ENCODE assay signal across 15 mouse cellular contexts in the genomic region with DNA sequence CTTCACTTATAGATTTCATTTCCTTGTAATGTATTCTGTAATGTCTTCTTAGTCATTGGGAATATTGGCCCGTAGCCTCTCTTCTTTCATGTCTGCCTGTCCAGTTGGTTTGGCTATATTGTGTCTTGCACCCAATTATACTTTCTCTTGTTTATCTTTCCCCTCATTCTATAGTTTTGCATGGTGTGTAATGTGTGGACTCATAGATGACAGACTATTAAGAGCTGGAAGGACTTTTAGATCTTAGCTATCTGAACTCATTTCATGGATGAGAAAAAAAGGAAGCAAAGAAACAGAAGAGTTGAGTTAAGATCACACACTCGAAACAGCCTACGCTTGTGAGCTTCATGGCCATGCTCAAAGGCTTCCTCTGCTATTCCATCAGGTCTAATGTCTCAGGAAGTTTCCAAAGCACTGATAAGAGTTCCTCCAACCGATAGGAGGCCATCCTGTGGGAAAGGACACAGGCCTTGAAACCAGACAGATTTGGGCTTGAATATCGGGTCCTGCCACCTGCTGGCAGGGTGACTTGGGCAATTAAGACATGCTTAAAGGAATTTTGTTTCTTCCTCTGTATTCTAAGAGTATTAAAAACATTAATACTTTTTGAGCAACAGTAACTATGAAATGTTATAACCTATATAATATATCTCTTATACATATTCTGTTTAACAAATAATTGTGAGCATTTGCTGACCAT.
DNase-seq lines count a peak whose midpoint lies in the region; ATAC-seq and TF ChIP-seq lines count a peak whose summit lies in the region.
"Had no signal": no experiment of that assay in that cellular context is flagged by ENCODE, and none has a peak within 500 bp of the region (broad histone marks: within the 10 kb centered on the region; RNA-seq: fewer than 3 reads in every experiment).

No protein-coding gene starts in this region.

- no peak overlapping the region for H3K4me2 ChIP-seq in CH12.LX (ENCODE audit: insufficient read depth, low read depth, poor library complexity, severe bottlenecking)
- no peak overlapping the region for H3K4me2 ChIP-seq in intestine, postnatal 0 days (replicated peaks; ENCODE audit: low read depth)
- no peak overlapping the region for H3K4me2 ChIP-seq in hindbrain, embryonic 12.5 days (replicated peaks)
- H3K4me2 ChIP-seq: heart, embryonic 11.5 days; liver, embryonic 15.5 days; neural tube, embryonic 13.5 days had no signal

- CTCF ChIA-PET in Patski (lab: Charles Lee), result no interaction called here

- H3K27me3 ChIP-seq in CH12.LX (replicated peaks) (no peaks in the 10 kb centered on the region), Patski (no peaks in the 10 kb centered on the region)
- H3K27me3 ChIP-seq in intestine, postnatal 0 days (replicated peaks; ENCODE audit: control insufficient read depth, insufficient read depth, low read length), result no peaks in the 10 kb centered on the region
- H3K27me3 ChIP-seq in hindbrain, embryonic 12.5 days, result no peaks in the 10 kb centered on the region
- H3K27me3 ChIP-seq: liver, embryonic 15.5 days; neural tube, embryonic 13.5 days had no signal

- TF ChIP-seq CTCF in layer of hippocampus, adult 2 months (conservative IDR thresholded peaks at IDR 0.05), result peak; percentile 60
- TF ChIP-seq CTCF in CH12.LX (conservative IDR thresholded peaks at IDR 0.05 in 1 of 2, IDR thresholded peaks at IDR 0.05 in 1 of 2; ENCODE audit: low read depth in 2 of 2, low read length in 2 of 2) (peak; percentile 14 to 46; a peak in 3 of 4 replicates), Patski (IDR thresholded peaks at IDR 0.05) (peak; percentile 28)
- peak; percentile 57 for TF ChIP-seq CTCF in intestine, postnatal 0 days (IDR thresholded peaks at IDR 0.05; ENCODE audit: low read depth)

- no peak overlapping the region for H3K9ac ChIP-seq in CH12.LX (ENCODE audit: insufficient read depth, low read depth)
- no peak overlapping the region for H3K9ac ChIP-seq in intestine, postnatal 0 days (ENCODE audit: low read depth, low read length)
- H3K9ac ChIP-seq in hindbrain, embryonic 12.5 days, result no peak overlapping the region
- H3K9ac ChIP-seq: liver, embryonic 15.5 days; neural tube, embryonic 13.5 days had no signal

- TF ChIP-seq EP300 in CH12.LX (IDR thresholded peaks at IDR 0.05; ENCODE audit: low read length), result no peak

- no peaks in the 10 kb centered on the region for H3K9me3 ChIP-seq in CH12.LX (replicated peaks; ENCODE audit: low read length)
- H3K9me3 ChIP-seq in intestine, postnatal 0 days (ENCODE audit: control insufficient read depth), result no peaks in the 10 kb centered on the region
- no peaks in the 10 kb centered on the region for H3K9me3 ChIP-seq in hindbrain, embryonic 12.5 days (replicated peaks)
- H3K9me3 ChIP-seq: liver, embryonic 15.5 days; neural tube, embryonic 13.5 days had no signal

- WGBS in intestine, postnatal 0 days, result 73% methylated on average over 5 of the region's 5 CpGs
- whole genome bisulfite sequencing in hindbrain, embryonic 12.5 days, result 89% methylated on average over 5 of the region's 5 CpGs

- TF ChIP-seq POLR2A in CH12.LX (IDR thresholded peaks at IDR 0.05; ENCODE audit: low read depth, low read length), result no peak

- TF ChIP-seq RAD21 in CH12.LX (IDR thresholded peaks at IDR 0.05; ENCODE audit: low read depth, low read length), result no peak; the same call in 1 of the 2 replicates

- POLR2A ChIA-PET in Patski (lab: Charles Lee), result interaction anchor here (0.6 kb wide), 1 partner anchor 52 kb away, joined by 4 read pairs; no protein-coding TSS in a partner anchor

- peaks cover 0 to 11% of the 10 kb centered on the region in 2 experiments for H3K36me3 ChIP-seq in CH12.LX (replicated peaks in 1 of 2; ENCODE audit: control insufficient read depth in 1 of 2, insufficient read depth in 1 of 2, low read length in 1 of 2)
- no peaks in the 10 kb centered on the region for H3K36me3 ChIP-seq in intestine, postnatal 0 days (ENCODE audit: control insufficient read depth, insufficient read depth)
- no peaks in the 10 kb centered on the region for H3K36me3 ChIP-seq in hindbrain, embryonic 12.5 days
- H3K36me3 ChIP-seq: liver, embryonic 15.5 days; neural tube, embryonic 13.5 days had no signal

- dilution Hi-C loops in CH12.LX (cut with MboI; ENCODE audit: extremely low pct_ligation_motif_present, extremely low pct_unique_long_range_greater_than_20kb, low sequenced_read_pairs), result no loop called here

- peaks cover 8 to 22% of the 10 kb centered on the region in 2 experiments; a peak in 3 of 4 replicates for H3K4me1 ChIP-seq in CH12.LX (ENCODE audit: control insufficient read depth in 1 of 2, insufficient read depth in 2 of 2)
- no peaks in the 10 kb centered on the region for H3K4me1 ChIP-seq in intestine, postnatal 0 days (replicated peaks; ENCODE audit: control insufficient read depth, insufficient read depth, low read length)
- peaks cover 11% of the 10 kb centered on the region; the same call in 1 of the 2 replicates for H3K4me1 ChIP-seq in hindbrain, embryonic 12.5 days

- H3K79me2 ChIP-seq in CH12.LX (replicated peaks; ENCODE audit: control insufficient read depth, extremely low read depth, insufficient read depth, poor library complexity, severe bottlenecking), result no peaks in the 10 kb centered on the region

- peak overlapping the region; percentile 94 for H3K27ac ChIP-seq in layer of hippocampus, adult 2 months
- H3K27ac ChIP-seq in CH12.LX (ENCODE audit: insufficient read depth, low read depth), result no peak overlapping the region
- no peak overlapping the region for H3K27ac ChIP-seq in intestine, postnatal 0 days (ENCODE audit: low read depth, low read length)
- no peak overlapping the region for H3K27ac ChIP-seq in hindbrain, embryonic 12.5 days
- H3K27ac ChIP-seq: liver, embryonic 15.5 days; neural tube, embryonic 13.5 days had no signal

- no peak overlapping the region for H3K4me3 ChIP-seq in layer of hippocampus, adult 2 months
- H3K4me3 ChIP-seq in CH12.LX (replicated peaks in 1 of 3; ENCODE audit: low read depth in 2 of 3, low read length in 2 of 3, poor library complexity in 1 of 3), result no peak overlapping the region
- H3K4me3 ChIP-seq in intestine, postnatal 0 days (ENCODE audit: low read depth, low read length), result no peak overlapping the region
- no peak overlapping the region for H3K4me3 ChIP-seq in hindbrain, embryonic 12.5 days
- H3K4me3 ChIP-seq: liver, embryonic 15.5 days; neural tube, embryonic 13.5 days had no signal

- in situ Hi-C loops in CH12.LX (cut with MboI; ENCODE audit: low pct_ligation_motif_present, low pct_unique_long_range_greater_than_20kb, low sequenced_read_pairs), result no loop called here
- in situ Hi-C loops in Patski (cut with MboI; ENCODE audit: low pct_unique_long_range_greater_than_20kb), result no loop called here

- DNase-seq in layer of hippocampus, adult 2 months (ENCODE audit: low spot score in 2 of 2), result no peak
- DNase-seq in layer of hippocampus, adult 11-12 months (ENCODE audit: low spot score), result no peak
- no peak for DNase-seq in CH12.LX (ENCODE audit: extremely low read depth)
- DNase-seq in Patski (ENCODE audit: low read depth, low spot score), result no peak
- DNase-seq in thymus, postnatal 0 days (ENCODE audit: low spot score), result no peak
- DNase-seq: adrenal gland, postnatal 10 days; cerebellum, adult 9-11 months; heart, postnatal 4 days; kidney, adult 11 months; retina, postnatal 1 day had no signal

- ATAC-seq in Patski, result no peak
- ATAC-seq in intestine, postnatal 0 days, result no peak
- no peak for ATAC-seq in hindbrain, embryonic 12.5 days (ENCODE audit: low FRiP score)

TF ChIP-seq in CH12.LX, 34 proteins besides CTCF, POLR2A, EP300 and RAD21:
- no peak for TF ChIP-seq BHLHE40 (IDR thresholded peaks at IDR 0.05; ENCODE audit: low read depth, low read length)
- TF ChIP-seq SMC3 (IDR thresholded peaks at IDR 0.05; ENCODE audit: low read depth, low read length), result peak; percentile 43
